Mouse (Mus musculus): ENCODE measurements at regions not wholly inside any gene's neighbourhood (a gene's known extent, or its start where the extent isn't known, plus 50 kb on each side); places are given as distances from the start of the nearest gene placed in this dataset.

- H3K4me2 ChIP-seq (replicated peaks) = peak overlapping the region; percentile 0; the same call in 1 of the 2 replicates
These were observed 102.0 kb upstream of the Csf3r start for GRCm38 (mm10) chr4:125922317-125922878.

DNA sequence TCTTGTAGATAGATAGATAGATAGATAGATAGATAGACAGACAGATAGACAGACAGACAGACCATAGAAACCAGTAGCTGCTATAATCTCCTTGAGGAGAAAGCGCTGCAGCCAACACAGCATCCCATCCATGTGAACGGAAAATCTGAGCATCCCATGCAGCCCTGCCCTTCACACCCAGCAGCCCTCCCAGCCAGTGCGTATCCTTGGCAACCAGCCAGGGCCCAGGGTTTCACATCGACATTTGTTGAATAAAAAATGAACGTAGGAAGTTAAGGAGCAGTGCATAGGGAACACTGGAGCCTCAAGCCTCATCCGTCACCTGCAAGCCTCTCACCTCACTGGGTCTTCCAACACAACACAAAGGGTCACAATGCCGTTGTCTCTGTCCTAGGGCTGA, 101.1 kb upstream of the Csf3r start:
- peak; percentile 69 for ATAC-seq (ENCODE audit: low FRiP score)
- no peak overlapping the region for H3K4me2 ChIP-seq (replicated peaks)
- peak overlapping the region; percentile 66 for H3K27ac ChIP-seq
- no peak overlapping the region for H3K9ac ChIP-seq
- peaks cover 46% of the 10 kb centered on the region for H3K4me1 ChIP-seq
- H3K4me3 ChIP-seq = no peak overlapping the region
- no peaks in the 10 kb centered on the region for H3K36me3 ChIP-seq
- 25% methylated on average over 7 of the region's 7 CpGs for WGBS
- H3K27me3 ChIP-seq = peaks cover 9% of the 10 kb centered on the region; the same call in 1 of the 2 replicates
- no peaks in the 10 kb centered on the region for H3K9me3 ChIP-seq (replicated peaks)

More at GRCm38 (mm10) chr4:125922317-125922878, 102.0 kb upstream of the Csf3r start:
- H3K4me1 ChIP-seq = peaks cover 46% of the 10 kb centered on the region
- 0 out of 2 replicates have a peak, but pooled peaks have one; percentile 21 for ATAC-seq (ENCODE audit: low FRiP score)
- H3K36me3 ChIP-seq = no peaks in the 10 kb centered on the region
- H3K9ac ChIP-seq = no peak overlapping the region
- H3K27ac ChIP-seq = peak overlapping the region; percentile 66
- H3K9me3 ChIP-seq (replicated peaks) = no peaks in the 10 kb centered on the region
- H3K27me3 ChIP-seq = peaks cover 9% of the 10 kb centered on the region; the same call in 1 of the 2 replicates
- 11% methylated on average over 11 of the region's 11 CpGs for WGBS
- no peak overlapping the region for H3K4me3 ChIP-seq

GRCm38 (mm10) chr4:125928196-125928595, 96.2 kb upstream of the Csf3r start:
- Histone ChIP-seq H3K4me1 (peaks cover 60% of the 10 kb centered on the region), H3K9me3 (replicated peaks) (no peaks in the 10 kb centered on the region), H3K36me3 (no peaks in the 10 kb centered on the region), H3K9ac (no peak overlapping the region), H3K4me2 (replicated peaks) (no peak overlapping the region), H3K4me3 (no peak overlapping the region), H3K27ac (no peak overlapping the region), H3K27me3 (0 out of 2 replicates have a peak, but pooled peaks cover 2% of the 10 kb centered on the region)
- no peak for ATAC-seq (ENCODE audit: low FRiP score)
- WGBS = 38% methylated on average over 4 of the region's 4 CpGs

DNA sequence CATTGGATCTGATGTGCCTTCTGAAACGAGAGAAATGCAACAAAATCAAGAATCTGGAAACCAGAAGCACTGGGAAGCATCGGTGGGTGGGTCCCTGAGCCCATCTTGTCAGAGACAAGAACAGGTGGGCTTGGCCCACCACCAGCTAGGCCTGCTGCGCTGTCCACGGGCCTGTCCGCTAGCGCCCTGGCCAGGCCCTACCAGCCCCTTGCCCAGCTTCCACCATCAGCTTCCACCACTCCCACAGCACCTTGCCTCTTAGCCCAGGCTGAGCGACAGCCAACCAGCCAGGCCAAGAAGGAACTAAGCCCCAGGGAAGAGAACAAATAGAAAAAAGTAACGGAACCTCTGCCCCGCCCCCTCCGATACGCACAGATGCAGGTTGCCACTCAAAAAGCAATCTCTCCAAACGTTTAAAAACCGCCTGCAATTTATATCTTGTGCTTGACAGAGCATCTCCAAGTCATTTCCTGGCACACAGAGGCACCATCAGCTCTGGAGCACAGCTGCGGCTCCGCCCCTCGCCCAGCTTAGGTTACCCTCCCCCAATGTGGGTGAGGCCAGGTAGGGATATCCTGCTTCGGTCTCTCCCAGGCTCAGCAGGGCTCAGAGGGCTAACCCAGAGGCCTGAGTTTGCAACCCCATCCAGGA, 95.1 kb upstream of the Csf3r start:
- H3K4me3 ChIP-seq = no peak overlapping the region
- H3K27ac ChIP-seq = peak overlapping the region; percentile 89
- H3K27me3 ChIP-seq = 0 out of 2 replicates have a peak, but pooled peaks cover 2% of the 10 kb centered on the region
- no peaks in the 10 kb centered on the region for H3K9me3 ChIP-seq (replicated peaks)
- H3K36me3 ChIP-seq = no peaks in the 10 kb centered on the region
- no peak overlapping the region for H3K4me2 ChIP-seq (replicated peaks)
- H3K4me1 ChIP-seq = peaks cover 60% of the 10 kb centered on the region
- WGBS = 60% methylated on average over 17 of the region's 17 CpGs
- ATAC-seq (ENCODE audit: low FRiP score) = peak; percentile 36; the same call in 1 of the 2 replicates
- no peak overlapping the region for H3K9ac ChIP-seq

- Histone ChIP-seq H3K9ac (no peak overlapping the region), H3K4me1 (peaks cover 53% of the 10 kb centered on the region), H3K27ac (peak overlapping the region; percentile 89), H3K4me3 (no peak overlapping the region), H3K4me2 (replicated peaks) (no peak overlapping the region), H3K9me3 (replicated peaks) (no peaks in the 10 kb centered on the region), H3K27me3 (0 out of 2 replicates have a peak, but pooled peaks cover 4% of the 10 kb centered on the region), H3K36me3 (no peaks in the 10 kb centered on the region)
- no peak for ATAC-seq (ENCODE audit: low FRiP score)
- WGBS = 26% methylated on average over 10 of the region's 10 CpGs
These were observed 93.6 kb upstream of the Csf3r start for GRCm38 (mm10) chr4:125930764-125931163.

DNA sequence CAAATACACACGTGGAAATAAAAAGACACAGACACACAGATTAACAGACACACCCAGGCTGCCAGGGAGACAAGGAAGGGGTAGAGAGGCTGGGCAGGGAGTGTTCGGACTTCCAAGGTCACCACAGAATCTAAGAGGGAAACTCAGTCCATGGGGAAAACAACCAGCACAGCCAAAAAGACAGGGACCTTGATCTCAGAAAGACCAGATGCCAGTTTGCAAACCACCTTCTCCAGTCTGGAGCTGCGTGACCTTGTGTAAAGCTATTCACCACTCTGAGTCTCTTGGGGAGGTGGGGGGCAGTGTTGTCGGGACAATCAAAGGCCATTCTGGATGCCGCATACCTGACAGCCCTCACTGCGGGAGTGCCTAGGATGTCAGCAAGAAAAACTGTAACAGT, 93.0 kb upstream of the Csf3r start:
- ATAC-seq (ENCODE audit: low FRiP score) = no peak
- H3K27ac ChIP-seq = peak overlapping the region; percentile 89
- 0 out of 2 replicates have a peak, but pooled peaks cover 5% of the 10 kb centered on the region for H3K27me3 ChIP-seq
- WGBS = 43% methylated on average over 6 of the region's 6 CpGs
- no peaks in the 10 kb centered on the region for H3K36me3 ChIP-seq
- no peak overlapping the region for H3K4me2 ChIP-seq (replicated peaks)
- H3K4me3 ChIP-seq = no peak overlapping the region
- no peaks in the 10 kb centered on the region for H3K9me3 ChIP-seq (replicated peaks)
- H3K9ac ChIP-seq = no peak overlapping the region
- peaks cover 53% of the 10 kb centered on the region for H3K4me1 ChIP-seq

GRCm38 (mm10) chr4:125932036-125932756, 92.2 kb upstream of the Csf3r start:
- Histone ChIP-seq H3K4me1 (peaks cover 53% of the 10 kb centered on the region), H3K27me3 (0 out of 2 replicates have a peak, but pooled peaks cover 7% of the 10 kb centered on the region), H3K9me3 (replicated peaks) (no peaks in the 10 kb centered on the region), H3K36me3 (no peaks in the 10 kb centered on the region), H3K9ac (no peak overlapping the region), H3K4me3 (no peak overlapping the region), H3K27ac (peak overlapping the region; percentile 89), H3K4me2 (replicated peaks) (0 out of 2 replicates have a peak overlapping the region, but pooled peaks have one; percentile 6)
- WGBS = 32% methylated on average over 22 of the region's 22 CpGs
- peak; percentile 51 for ATAC-seq (ENCODE audit: low FRiP score)

DNA sequence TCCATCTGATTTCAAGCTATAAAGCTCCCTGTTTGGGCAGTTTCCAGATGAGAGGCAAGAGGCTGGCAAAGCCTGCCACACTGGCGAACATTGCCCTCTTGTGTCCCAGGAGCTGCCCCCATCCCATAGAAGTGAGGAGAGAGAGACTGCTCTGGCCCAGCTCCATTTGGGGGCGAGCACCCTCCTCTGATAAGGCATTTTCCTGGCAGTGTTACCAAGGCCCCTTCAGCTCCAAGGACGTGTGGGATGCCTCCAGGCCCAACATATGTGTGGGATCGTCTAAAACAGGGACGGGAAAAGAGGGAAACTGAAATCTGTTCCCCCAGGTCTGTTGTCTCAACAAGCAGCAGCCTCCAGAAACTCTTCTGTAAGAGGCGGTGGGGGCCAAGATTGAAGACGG, 88.0 kb upstream of the Csf3r start:
- 75% methylated on average over 7 of the region's 7 CpGs for WGBS
- 0 out of 2 replicates have a peak, but pooled peaks cover 8% of the 10 kb centered on the region for H3K27me3 ChIP-seq
- H3K4me1 ChIP-seq = peaks cover 23% of the 10 kb centered on the region
- no peak overlapping the region for H3K4me2 ChIP-seq (replicated peaks)
- no peak overlapping the region for H3K9ac ChIP-seq
- no peak overlapping the region for H3K27ac ChIP-seq
- H3K4me3 ChIP-seq = no peak overlapping the region
- ATAC-seq (ENCODE audit: low FRiP score) = no peak
- no peaks in the 10 kb centered on the region for H3K9me3 ChIP-seq (replicated peaks)
- no peaks in the 10 kb centered on the region for H3K36me3 ChIP-seq

GRCm38 (mm10) chr4:125938186-125938585, 86.2 kb upstream of the Csf3r start:
- Histone ChIP-seq H3K4me2 (replicated peaks) (no peak overlapping the region), H3K9me3 (replicated peaks) (no peaks in the 10 kb centered on the region), H3K27me3 (0 out of 2 replicates have a peak, but pooled peaks cover 8% of the 10 kb centered on the region), H3K4me3 (no peak overlapping the region), H3K27ac (no peak overlapping the region), H3K36me3 (no peaks in the 10 kb centered on the region), H3K4me1 (peaks cover 10% of the 10 kb centered on the region), H3K9ac (no peak overlapping the region; the same call in 1 of the 2 replicates)
- no peak for ATAC-seq (ENCODE audit: low FRiP score)
- WGBS = 30% methylated on average over 6 of the region's 6 CpGs

DNA sequence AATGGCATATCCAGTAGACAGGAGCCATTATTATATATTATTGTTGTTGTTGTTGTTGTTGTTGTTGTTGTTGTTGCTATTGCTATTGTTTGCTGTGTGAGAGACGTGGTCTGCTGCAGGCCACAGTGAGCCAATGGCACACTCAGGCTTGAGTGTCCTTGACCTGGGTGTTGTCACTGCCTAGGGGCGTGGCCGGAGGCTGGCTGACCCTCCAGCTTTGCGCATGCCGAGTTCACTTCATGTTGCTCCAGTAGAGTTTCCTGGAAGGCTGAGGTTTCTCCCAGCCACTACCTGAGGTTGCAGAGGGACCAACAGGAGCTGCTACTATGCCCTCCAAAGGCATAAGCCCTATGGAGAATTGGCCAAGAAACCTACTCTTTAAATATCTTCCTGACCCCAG, 83.1 kb upstream of the Csf3r start:
- no peak overlapping the region for H3K27ac ChIP-seq
- 76% methylated on average over 5 of the region's 5 CpGs for WGBS
- H3K4me2 ChIP-seq (replicated peaks) = no peak overlapping the region
- ATAC-seq (ENCODE audit: low FRiP score) = no peak
- H3K9ac ChIP-seq = no peak overlapping the region
- H3K36me3 ChIP-seq = no peaks in the 10 kb centered on the region
- H3K9me3 ChIP-seq (replicated peaks) = no peaks in the 10 kb centered on the region
- H3K4me1 ChIP-seq = peaks cover 17% of the 10 kb centered on the region
- no peak overlapping the region for H3K4me3 ChIP-seq
- H3K27me3 ChIP-seq = 0 out of 2 replicates have a peak, but pooled peaks cover 7% of the 10 kb centered on the region

GRCm38 (mm10) chr4:125941916-125942315, 82.4 kb upstream of the Csf3r start:
- WGBS = 52% methylated on average over 3 of the region's 3 CpGs

GRCm38 (mm10) chr4:125945062-125945461, 79.3 kb upstream of the Csf3r start:
- no peak overlapping the region for H3K4me2 ChIP-seq (replicated peaks)
- H3K9me3 ChIP-seq (replicated peaks) = no peaks in the 10 kb centered on the region
- no peaks in the 10 kb centered on the region for H3K27me3 ChIP-seq
- H3K4me1 ChIP-seq = peaks cover 11% of the 10 kb centered on the region; the same call in 1 of the 2 replicates
- H3K4me3 ChIP-seq = no peak overlapping the region
- H3K9ac ChIP-seq = no peak overlapping the region
- H3K27ac ChIP-seq = peak overlapping the region; percentile 55
- H3K36me3 ChIP-seq = no peaks in the 10 kb centered on the region
- 54% methylated on average over 2 of the region's 2 CpGs for WGBS
- peak; percentile 60; the same call in 1 of the 2 replicates for ATAC-seq (ENCODE audit: low FRiP score)

More at GRCm38 (mm10) chr4:125941916-125942315, 82.4 kb upstream of the Csf3r start:
- H3K9ac ChIP-seq = no peak overlapping the region
- H3K4me2 ChIP-seq (replicated peaks) = no peak overlapping the region
- 0 out of 2 replicates have a peak, but pooled peaks cover 4% of the 10 kb centered on the region for H3K27me3 ChIP-seq
- no peaks in the 10 kb centered on the region for H3K9me3 ChIP-seq (replicated peaks)
- 0 out of 2 replicates have a peak, but pooled peaks have one; percentile 49 for ATAC-seq (ENCODE audit: low FRiP score)
- H3K27ac ChIP-seq = no peak overlapping the region
- H3K4me3 ChIP-seq = no peak overlapping the region
- H3K4me1 ChIP-seq = peaks cover 17% of the 10 kb centered on the region
- H3K36me3 ChIP-seq = no peaks in the 10 kb centered on the region

All from hindbrain, embryonic 12.5 days (tissue).